Mouse (Mus musculus) cerebellum, adult 9-10 months (tissue): Measurements from ENCODE around the gene Frem2.
A peak's percentile ranks its signal among the peaks of the same experiment; 100 is the strongest.

Experiments
- DNase-seq: peaks from one replicate; pipeline ENCODE4 v3.0.0; 2022

Frem2 gene

GRCm38 (mm10) chr3:53555031-53555952, 101.9 kb downstream of the Frem2 start:
- DNase-seq = no peak

GRCm38 (mm10) chr3:53552691-53553090, 104.5 kb downstream of the Frem2 start:
- no peak for DNase-seq

- no peak for DNase-seq
Measured at GRCm38 (mm10) chr3:53532091-53532490, 125.1 kb downstream of the Frem2 start.

GRCm38 (mm10) chr3:53530305-53530704, 126.8 kb downstream of the Frem2 start:
- DNase-seq = no peak

- DNase-seq = peak; percentile 39
Measured at GRCm38 (mm10) chr3:53525737-53526136, 131.4 kb downstream of the Frem2 start.

GRCm38 (mm10) chr3:53522794-53523193, 134.4 kb downstream of the Frem2 start:
- DNase-seq = no peak

- no peak for DNase-seq
Measured at GRCm38 (mm10) chr3:53514221-53515065, 142.7 kb downstream of the Frem2 start.

GRCm38 (mm10) chr3:53513096-53513495, 144.1 kb downstream of the Frem2 start:
- DNase-seq = no peak

- DNase-seq = no peak
Measured at GRCm38 (mm10) chr3:53502428-53502827, 154.7 kb downstream of the Frem2 start.

- no peak for DNase-seq
Measured at GRCm38 (mm10) chr3:53498351-53498905, 158.7 kb downstream of the Frem2 start.

GRCm38 (mm10) chr3:53488353-53488752, 168.8 kb downstream of the Frem2 start, which contains the start of gene Stoml3:
Gene Stoml3 (plus strand): TSS chr3:53488653.
- no peak for DNase-seq

- no peak for DNase-seq
Measured at GRCm38 (mm10) chr3:53486996-53487576, 170.1 kb downstream of the Frem2 start.

- DNase-seq = no peak
Measured at GRCm38 (mm10) chr3:53486561-53486960, 170.6 kb downstream of the Frem2 start.

- DNase-seq = no peak
Measured at GRCm38 (mm10) chr3:53483414-53484059, 173.6 kb downstream of the Frem2 start.

GRCm38 (mm10) chr3:53478419-53479046, 178.6 kb downstream of the Frem2 start:
- no peak for DNase-seq

- peak; percentile 51 for DNase-seq
Measured at GRCm38 (mm10) chr3:53477468-53477867, 179.7 kb downstream of the Frem2 start.

GRCm38 (mm10) chr3:53475889-53476288, 181.3 kb downstream of the Frem2 start:
- DNase-seq = no peak

- DNase-seq = no peak
Measured at GRCm38 (mm10) chr3:53474179-53474578, 183.0 kb downstream of the Frem2 start.

- DNase-seq = no peak
Measured at GRCm38 (mm10) chr3:53472061-53472460, 185.1 kb downstream of the Frem2 start.

GRCm38 (mm10) chr3:53469650-53470049, 187.5 kb downstream of the Frem2 start:
- DNase-seq = no peak

GRCm38 (mm10) chr3:53467356-53467755, 189.8 kb downstream of the Frem2 start:
- DNase-seq = no peak

- no peak for DNase-seq
Measured at GRCm38 (mm10) chr3:53466481-53466880, 190.7 kb downstream of the Frem2 start.
